Mouse (Mus musculus) megakaryocyte, embryonic 14.5 days (primary cell): ENCODE results near the gene Hemk1.

Source experiments
- FLI1 ChIP-seq: IDR thresholded peaks from 2 replicates; pipeline ENCODE4 v1.6.1; 2012; ENCODE audit warnings: low read length, inconsistent platforms, mixed read lengths
- GATA1 ChIP-seq: IDR thresholded peaks from 3 replicates; pipeline ENCODE4 v1.6.1; 2012; ENCODE audit warnings: mixed read lengths, low read length, inconsistent platforms, borderline replicate concordance

GRCm38 (mm10) chr9:107277603-107278002 lies 60.5 kb downstream of the Hemk1 start:
- no peak for TF ChIP-seq FLI1
- no peak for TF ChIP-seq GATA1
